Mouse (Mus musculus) embryonic fibroblast, embryonic 13.5 days (primary cell): ENCODE results near the gene Cacna1s. TPM values are rescaled to one million over a fixed set of nuclear protein-coding genes. Genes with fewer than 3 reads are reported as not detected.

Experiments used
- H3K27ac ChIP-seq: 2 replicates; pipeline ENCODE4 v1.5.1; 2012; ENCODE audit warnings: low read length, control low read depth, inconsistent platforms; ENCODE audit not compliant: insufficient read depth
- H3K4me1 ChIP-seq: 2 replicates; pipeline ENCODE4 v1.6.1; 2011; ENCODE audit warnings: low read length; ENCODE audit not compliant: control insufficient read depth, insufficient read depth
- H3K4me3 ChIP-seq: 2 replicates; pipeline ENCODE4 v1.5.1; 2011; ENCODE audit warnings: mild to moderate bottlenecking, control low read depth, low read length; ENCODE audit not compliant: insufficient read depth
- CTCF ChIP-seq: IDR thresholded peaks from 2 replicates; pipeline ENCODE4 v1.5.1; 2011; ENCODE audit warnings: mild to moderate bottlenecking, control low read depth, low read length, moderate library complexity, borderline replicate concordance; ENCODE audit not compliant: insufficient read depth
- POLR2A ChIP-seq: IDR thresholded peaks from 2 replicates; pipeline ENCODE4 v1.6.1; 2011; ENCODE audit warnings: low read depth, mild to moderate bottlenecking, control low read depth, low read length, moderate library complexity
- polyA plus RNA-seq: library from polyadenylated mRNA; stranded (reverse); fragments of >200 nt; gene quantifications from 2 replicates; pipeline ENCODE4 v1.2.4, GENCODE M21; 2011; ENCODE audit warnings: low read depth; ENCODE audit not compliant: missing spikeins, insufficient read length

Cacna1s gene
- polyA plus RNA-seq, 1 experiment = not detected

- H3K4me1 ChIP-seq = no peaks in the 10 kb centered on the region
- H3K4me3 ChIP-seq = no peak overlapping the region
- peak; percentile 50; the same call in 1 of the 2 replicates for TF ChIP-seq CTCF
- no peak for TF ChIP-seq POLR2A
- no peak overlapping the region for H3K27ac ChIP-seq
Observed at GRCm38 (mm10) chr1:136167657-136168056, 115.1 kb downstream of the Cacna1s start.

Other genes with a start within 250 kb of the Cacna1s start
- gene Lad1, start 234.2 kb upstream of the Cacna1s start, polyA plus RNA-seq = not detected in 2 replicates
- gene Tnnt2, start 216.4 kb upstream of the Cacna1s start, polyA plus RNA-seq = 3.7 and 5.4 TPM in 2 replicates
- gene Pkp1, start 133.5 kb upstream of the Cacna1s start, polyA plus RNA-seq = 0.90 and 2.2 TPM in 2 replicates
- gene Igfn1, start 46.4 kb upstream of the Cacna1s start, polyA plus RNA-seq = not detected in 2 replicates
- gene Tmem9, start 44.6 kb upstream of the Cacna1s start, polyA plus RNA-seq = 56.9 and 77.4 TPM in 2 replicates
- gene Ascl5, start 1.9 kb upstream of the Cacna1s start, polyA plus RNA-seq = not detected in 2 replicates
- gene Kif21b, start 78.6 kb downstream of the Cacna1s start, polyA plus RNA-seq = 14.1 and 19.4 TPM in 2 replicates
- 0.45 and 1.2 TPM in 2 replicates for gene Mroh3, start 160.1 kb downstream of the Cacna1s start, polyA plus RNA-seq
- gene Inava, start 181.5 kb downstream of the Cacna1s start, polyA plus RNA-seq = 4.1 and 5.0 TPM in 2 replicates
- not detected in 2 replicates for gene Gpr25, start 208.1 kb downstream of the Cacna1s start, polyA plus RNA-seq